Mouse (Mus musculus) lung, postnatal 36 days (tissue): ENCODE results near the gene Pdhx.

ENCODE experiments used
- DNase-seq: peaks from one replicate; pipeline ENCODE4 v3.0.0; 2022; ENCODE audit warnings: mixed read lengths

Gene Pdhx

GRCm38 (mm10) chr2:103058266-103058665 lies 15.0 kb downstream of the Pdhx start:
- peak; percentile 50 for DNase-seq

- no peak for DNase-seq
Observed at GRCm38 (mm10) chr2:103055820-103056219, 17.5 kb downstream of the Pdhx start.

GRCm38 (mm10) chr2:103051937-103052893 lies 21.1 kb downstream of the Pdhx start:
- DNase-seq, result no peak

GRCm38 (mm10) chr2:103045286-103045685 lies 28.0 kb downstream of the Pdhx start:
- DNase-seq, result no peak

GRCm38 (mm10) chr2:103040896-103041295 lies 32.4 kb downstream of the Pdhx start:
- no peak for DNase-seq

- peak; percentile 52 for DNase-seq
Observed at GRCm38 (mm10) chr2:103037831-103038230, 35.5 kb downstream of the Pdhx start.

- no peak for DNase-seq
Observed at GRCm38 (mm10) chr2:103022728-103023127, 50.6 kb downstream of the Pdhx start.

- no peak for DNase-seq
Observed at GRCm38 (mm10) chr2:103020191-103020987, 52.9 kb downstream of the Pdhx start.

GRCm38 (mm10) chr2:103018817-103019494 lies 54.4 kb downstream of the Pdhx start:
- DNase-seq, result peak; percentile 65

GRCm38 (mm10) chr2:103017391-103017824 lies 55.9 kb downstream of the Pdhx start:
- DNase-seq, result peak; percentile 13

GRCm38 (mm10) chr2:103016089-103016488 lies 57.2 kb downstream of the Pdhx start:
- DNase-seq, result no peak

GRCm38 (mm10) chr2:103012782-103013575 lies 60.3 kb downstream of the Pdhx start:
- no peak for DNase-seq

- DNase-seq, result peak; percentile 28
Observed at GRCm38 (mm10) chr2:103008221-103008620, 65.1 kb downstream of the Pdhx start.

GRCm38 (mm10) chr2:103004599-103004998 lies 68.7 kb downstream of the Pdhx start:
- DNase-seq, result no peak

- no peak for DNase-seq
Observed at GRCm38 (mm10) chr2:102999153-102999575, 74.1 kb downstream of the Pdhx start.

GRCm38 (mm10) chr2:102998356-102998755 lies 75.0 kb downstream of the Pdhx start:
- no peak for DNase-seq

- DNase-seq, result no peak
Observed at GRCm38 (mm10) chr2:102997874-102998273, 75.4 kb downstream of the Pdhx start.

- DNase-seq, result no peak
Observed at GRCm38 (mm10) chr2:102993841-102994607, 79.3 kb downstream of the Pdhx start.

GRCm38 (mm10) chr2:102992405-102992804 lies 80.9 kb downstream of the Pdhx start:
- DNase-seq, result no peak

- peak; percentile 51 for DNase-seq
Observed at GRCm38 (mm10) chr2:102990301-102990702, 83.0 kb downstream of the Pdhx start.

- DNase-seq, result no peak
Observed at GRCm38 (mm10) chr2:102989446-102989845, 83.9 kb downstream of the Pdhx start.
